Mouse (Mus musculus) T-cell, adult 66 days (primary cell): Measurements from ENCODE around the gene Tenm3. TPM values are rescaled to one million over a fixed set of nuclear protein-coding genes. Genes with fewer than 3 reads are reported as not detected.

Experiments used
- total RNA-seq, 2 experiments: library from RNA; stranded (reverse); gene quantifications; 3 replicates in 1 of 2; 4 replicates in 1 of 2; pipeline ENCODE4 v1.2.4; 2023

Tenm3 gene
- 1 to 10 TPM in 1 of 2 experiments, under 1 TPM in 1; 0.84 to 1.0 TPM for total RNA-seq

GRCm38 (mm10) chr8:48843931-48844285 lies at the start of gene Tenm3:
Gene Tenm3, minus strand, starts transcription at chr8:48843951.

